Mouse (Mus musculus): ENCODE results near the gene Prpf40b. TPM values are rescaled to one million over a fixed set of nuclear protein-coding genes. Genes with fewer than 3 reads are reported as not detected.

Prpf40b gene
- polyA plus RNA-seq, 1 experiment = 24.7 TPM

GRCm38 (mm10) chr15:99320168-99320674 is 25.3 kb downstream of the Prpf40b start:
- no peak overlapping the region for H3ac ChIP-seq (ENCODE audit: control insufficient read depth, insufficient read length, low read depth)
- TF ChIP-seq CTCF (IDR thresholded peaks at IDR 0.05; ENCODE audit: control insufficient read depth, insufficient read depth, insufficient read length) (no peak), MAX (IDR thresholded peaks at IDR 0.05) (no peak), FOSL1 (IDR thresholded peaks at IDR 0.05; ENCODE audit: insufficient read depth, low read length, poor library complexity, severe bottlenecking) (no peak), MYOG (IDR thresholded peaks at IDR 0.05; ENCODE audit: control insufficient read depth, extremely low read depth, insufficient read length) (no peak), CEBPB (IDR thresholded peaks at IDR 0.05; ENCODE audit: low read depth) (no peak), USF1 (IDR thresholded peaks at IDR 0.05; ENCODE audit: low read depth) (no peak), MYOD1 (IDR thresholded peaks at IDR 0.05; ENCODE audit: control insufficient read depth, insufficient read length, low read depth) (no peak)
- H3K4me3 ChIP-seq (ENCODE audit: insufficient read depth, poor library complexity, severe bottlenecking) = no peak overlapping the region
- peaks cover 96% of the 10 kb centered on the region for H3K36me3 ChIP-seq (ENCODE audit: control insufficient read depth, insufficient read depth)
- H3K27me3 ChIP-seq (ENCODE audit: control insufficient read depth, insufficient read depth, insufficient read length) = no peaks in the 10 kb centered on the region
- H3K79me3 ChIP-seq (ENCODE audit: low read depth) = no peaks in the 10 kb centered on the region
- H3K79me2 ChIP-seq (ENCODE audit: control insufficient read depth, insufficient read depth) = no peaks in the 10 kb centered on the region

GRCm38 (mm10) chr15:99320978-99321377 is 26.1 kb downstream of the Prpf40b start:
- Histone ChIP-seq H3K79me3 (ENCODE audit: low read depth) (no peaks in the 10 kb centered on the region), H3K27me3 (ENCODE audit: control insufficient read depth, insufficient read depth, insufficient read length) (no peaks in the 10 kb centered on the region), H3K79me2 (ENCODE audit: control insufficient read depth, insufficient read depth) (no peaks in the 10 kb centered on the region), H3ac (ENCODE audit: control insufficient read depth, insufficient read length, low read depth) (no peak overlapping the region), H3K36me3 (ENCODE audit: control insufficient read depth, insufficient read depth) (peaks cover 96% of the 10 kb centered on the region), H3K4me3 (ENCODE audit: insufficient read depth, poor library complexity, severe bottlenecking) (no peak overlapping the region)
- TF ChIP-seq USF1 (IDR thresholded peaks at IDR 0.05; ENCODE audit: low read depth) (no peak), MYOD1 (IDR thresholded peaks at IDR 0.05; ENCODE audit: control insufficient read depth, insufficient read length, low read depth) (no peak), CEBPB (IDR thresholded peaks at IDR 0.05; ENCODE audit: low read depth) (no peak), CTCF (IDR thresholded peaks at IDR 0.05; ENCODE audit: control insufficient read depth, insufficient read depth, insufficient read length) (no peak), MYOG (IDR thresholded peaks at IDR 0.05; ENCODE audit: control insufficient read depth, extremely low read depth, insufficient read length) (no peak), MAX (IDR thresholded peaks at IDR 0.05) (no peak), FOSL1 (IDR thresholded peaks at IDR 0.05; ENCODE audit: insufficient read depth, low read length, poor library complexity, severe bottlenecking) (no peak)

- Histone ChIP-seq H3K36me3 (ENCODE audit: control insufficient read depth, insufficient read depth) (peaks cover 96% of the 10 kb centered on the region), H3K4me3 (ENCODE audit: insufficient read depth, poor library complexity, severe bottlenecking) (no peak overlapping the region), H3ac (ENCODE audit: control insufficient read depth, insufficient read length, low read depth) (no peak overlapping the region), H3K27me3 (ENCODE audit: control insufficient read depth, insufficient read depth, insufficient read length) (no peaks in the 10 kb centered on the region), H3K79me2 (ENCODE audit: control insufficient read depth, insufficient read depth) (no peaks in the 10 kb centered on the region), H3K79me3 (ENCODE audit: low read depth) (no peaks in the 10 kb centered on the region)
- TF ChIP-seq MYOD1 (IDR thresholded peaks at IDR 0.05; ENCODE audit: control insufficient read depth, insufficient read length, low read depth) = no peak
- no peak for TF ChIP-seq USF1 (IDR thresholded peaks at IDR 0.05; ENCODE audit: low read depth)
Observed at GRCm38 (mm10) chr15:99324151-99324550, 29.3 kb downstream of the Prpf40b start.

GRCm38 (mm10) chr15:99325598-99325997 is 30.7 kb downstream of the Prpf40b start:
- Histone ChIP-seq H3K4me3 (ENCODE audit: insufficient read depth, poor library complexity, severe bottlenecking) (no peak overlapping the region), H3K79me2 (ENCODE audit: control insufficient read depth, insufficient read depth) (no peaks in the 10 kb centered on the region), H3K36me3 (ENCODE audit: control insufficient read depth, insufficient read depth) (peaks cover 96% of the 10 kb centered on the region), H3K27me3 (ENCODE audit: control insufficient read depth, insufficient read depth, insufficient read length) (no peaks in the 10 kb centered on the region), H3ac (ENCODE audit: control insufficient read depth, insufficient read length, low read depth) (no peak overlapping the region), H3K79me3 (ENCODE audit: low read depth) (no peaks in the 10 kb centered on the region)
- TF ChIP-seq FOSL1 (IDR thresholded peaks at IDR 0.05; ENCODE audit: insufficient read depth, low read length, poor library complexity, severe bottlenecking) (no peak), MYOG (IDR thresholded peaks at IDR 0.05; ENCODE audit: control insufficient read depth, extremely low read depth, insufficient read length) (no peak), USF1 (IDR thresholded peaks at IDR 0.05; ENCODE audit: low read depth) (no peak), MAX (IDR thresholded peaks at IDR 0.05) (no peak), CEBPB (IDR thresholded peaks at IDR 0.05; ENCODE audit: low read depth) (no peak), MYOD1 (IDR thresholded peaks at IDR 0.05; ENCODE audit: control insufficient read depth, insufficient read length, low read depth) (no peak), CTCF (IDR thresholded peaks at IDR 0.05; ENCODE audit: control insufficient read depth, insufficient read depth, insufficient read length) (no peak)

GRCm38 (mm10) chr15:99326407-99326806 is 31.5 kb downstream of the Prpf40b start:
- Histone ChIP-seq H3ac (ENCODE audit: control insufficient read depth, insufficient read length, low read depth) (no peak overlapping the region), H3K27me3 (ENCODE audit: control insufficient read depth, insufficient read depth, insufficient read length) (no peaks in the 10 kb centered on the region), H3K79me3 (ENCODE audit: low read depth) (no peaks in the 10 kb centered on the region), H3K36me3 (ENCODE audit: control insufficient read depth, insufficient read depth) (peaks cover 96% of the 10 kb centered on the region), H3K4me3 (ENCODE audit: insufficient read depth, poor library complexity, severe bottlenecking) (no peak overlapping the region), H3K79me2 (ENCODE audit: control insufficient read depth, insufficient read depth) (peaks cover 5% of the 10 kb centered on the region)
- TF ChIP-seq CTCF (IDR thresholded peaks at IDR 0.05; ENCODE audit: control insufficient read depth, insufficient read depth, insufficient read length) = no peak
- no peak for TF ChIP-seq FOSL1 (IDR thresholded peaks at IDR 0.05; ENCODE audit: insufficient read depth, low read length, poor library complexity, severe bottlenecking)
- TF ChIP-seq MYOD1 (IDR thresholded peaks at IDR 0.05; ENCODE audit: control insufficient read depth, insufficient read length, low read depth) = no peak
- TF ChIP-seq MYOG (IDR thresholded peaks at IDR 0.05; ENCODE audit: control insufficient read depth, extremely low read depth, insufficient read length) = no peak
- no peak for TF ChIP-seq MAX (IDR thresholded peaks at IDR 0.05)
- no peak for TF ChIP-seq CEBPB (IDR thresholded peaks at IDR 0.05; ENCODE audit: low read depth)
- no peak for TF ChIP-seq USF1 (IDR thresholded peaks at IDR 0.05; ENCODE audit: low read depth)

- Histone ChIP-seq H3ac (ENCODE audit: control insufficient read depth, insufficient read length, low read depth) (no peak overlapping the region), H3K27me3 (ENCODE audit: control insufficient read depth, insufficient read depth, insufficient read length) (no peaks in the 10 kb centered on the region), H3K79me3 (ENCODE audit: low read depth) (no peaks in the 10 kb centered on the region), H3K36me3 (ENCODE audit: control insufficient read depth, insufficient read depth) (peaks cover 96% of the 10 kb centered on the region), H3K79me2 (ENCODE audit: control insufficient read depth, insufficient read depth) (peaks cover 10% of the 10 kb centered on the region), H3K4me3 (ENCODE audit: insufficient read depth, poor library complexity, severe bottlenecking) (no peak overlapping the region)
- no peak for TF ChIP-seq MAX (IDR thresholded peaks at IDR 0.05)
- TF ChIP-seq CTCF (IDR thresholded peaks at IDR 0.05; ENCODE audit: control insufficient read depth, insufficient read depth, insufficient read length) = peak; percentile 39
Observed at GRCm38 (mm10) chr15:99326959-99327358, 32.1 kb downstream of the Prpf40b start.

Measured in C2C12 (cell line).